Mouse (Mus musculus): ENCODE results near the gene Myef2. TPM values are rescaled to one million over a fixed set of nuclear protein-coding genes. Genes with fewer than 3 reads are reported as not detected.
A peak's percentile ranks its signal among the peaks of the same experiment; 100 is the strongest.
"Not testable (repeated sequence)": the region's sequence is repeated elsewhere in the genome, so short reads cannot be mapped to it uniquely, and the experiment has no call there.

Myef2 gene
- total RNA-seq (2021): 10 to 100 TPM; 18.2 to 29.2 TPM
- polyA plus RNA-seq (2012; rRNA removed): 13.0 and 16.1 TPM in 2 replicates
- long read RNA-seq, partial matches to known transcripts: 0 of 14 reads
- long read RNA-seq, other reads (novel, unspliced or antisense): 14 of 14 reads

- DNase-seq: peak; percentile 87
Observed at GRCm38 (mm10) chr2:125123477-125123852, at the start of gene Myef2. Gene Myef2 (minus strand): TSS chr2:125123661.

GRCm38 (mm10) chr2:125162012-125162470 is 38.6 kb upstream of the Myef2 start:
- DNase-seq: no peak

- DNase-seq: no peak
Observed at GRCm38 (mm10) chr2:125155504-125155903, 32.0 kb upstream of the Myef2 start.

- DNase-seq: no peak
Observed at GRCm38 (mm10) chr2:125154294-125154693, 30.8 kb upstream of the Myef2 start.

GRCm38 (mm10) chr2:125152388-125152787 is 28.9 kb upstream of the Myef2 start, which contains the start of gene Slc12a1:
Gene Slc12a1 (plus strand): TSS chr2:125152505.
- no peak for DNase-seq

- DNase-seq: no peak
Observed at GRCm38 (mm10) chr2:125142336-125142735, 18.9 kb upstream of the Myef2 start.

GRCm38 (mm10) chr2:125136846-125137245 is 13.4 kb upstream of the Myef2 start:
- no peak for DNase-seq

- DNase-seq: peak; percentile 81
Observed at GRCm38 (mm10) chr2:125135903-125136811, 12.7 kb upstream of the Myef2 start, which contains the start of gene Ctxn2. Gene Ctxn2 (plus strand): TSS chr2:125136692.

- DNase-seq: no peak
Observed at GRCm38 (mm10) chr2:125134113-125134512, 10.7 kb upstream of the Myef2 start.

GRCm38 (mm10) chr2:125126792-125127191 is 3.3 kb upstream of the Myef2 start:
- no peak for DNase-seq

- no peak for DNase-seq
Observed at GRCm38 (mm10) chr2:125125824-125126223, 2.4 kb upstream of the Myef2 start.

- peak; percentile 80 for DNase-seq
Observed at GRCm38 (mm10) chr2:125122624-125123476, 611 bp downstream of the Myef2 start.

GRCm38 (mm10) chr2:125122288-125122623 is 1.2 kb downstream of the Myef2 start:
- DNase-seq: no peak

GRCm38 (mm10) chr2:125119381-125120110 is 3.9 kb downstream of the Myef2 start:
- DNase-seq: no peak

- DNase-seq: not testable (repeated sequence)
Observed at GRCm38 (mm10) chr2:125106536-125106935, 16.9 kb downstream of the Myef2 start.

GRCm38 (mm10) chr2:125104491-125104890 is 19.0 kb downstream of the Myef2 start:
- not testable (repeated sequence) for DNase-seq

GRCm38 (mm10) chr2:125092123-125092522 is 31.3 kb downstream of the Myef2 start:
- DNase-seq: not testable (repeated sequence)

GRCm38 (mm10) chr2:125088757-125089156 is 34.7 kb downstream of the Myef2 start:
- DNase-seq: no peak

GRCm38 (mm10) chr2:125083879-125084278 is 39.6 kb downstream of the Myef2 start:
- no peak for DNase-seq

- no peak for DNase-seq
Observed at GRCm38 (mm10) chr2:125073056-125073780, 50.2 kb downstream of the Myef2 start.

GRCm38 (mm10) chr2:125068696-125069095 is 54.8 kb downstream of the Myef2 start:
- DNase-seq: no peak
